Mouse (Mus musculus) activated CD4-positive, CD25-positive, alpha-beta regulatory T cell, adult 4 months (primary cell): ENCODE measurements around the gene Spdye4a. TPM values are rescaled to one million over a fixed set of nuclear protein-coding genes. Genes with fewer than 3 reads are reported as not detected.
"Not testable (repeated sequence)": the region's sequence is repeated elsewhere in the genome, so short reads cannot be mapped to it uniquely, and the experiment has no call there.

Experiments
- ATAC-seq: one replicate; pipeline ENCODE4 v1.8.0; 2017
- polyA plus RNA-seq, 2 experiments: library from polyadenylated mRNA; unstranded; fragments of 100-300 nt; shearing (Covaris generic); gene quantifications; one replicate each; pipeline ENCODE4 v1.2.1; 2017

The Spdye4a gene
- polyA plus RNA-seq, 2 experiments from 2014 or later = not detected

DNA sequence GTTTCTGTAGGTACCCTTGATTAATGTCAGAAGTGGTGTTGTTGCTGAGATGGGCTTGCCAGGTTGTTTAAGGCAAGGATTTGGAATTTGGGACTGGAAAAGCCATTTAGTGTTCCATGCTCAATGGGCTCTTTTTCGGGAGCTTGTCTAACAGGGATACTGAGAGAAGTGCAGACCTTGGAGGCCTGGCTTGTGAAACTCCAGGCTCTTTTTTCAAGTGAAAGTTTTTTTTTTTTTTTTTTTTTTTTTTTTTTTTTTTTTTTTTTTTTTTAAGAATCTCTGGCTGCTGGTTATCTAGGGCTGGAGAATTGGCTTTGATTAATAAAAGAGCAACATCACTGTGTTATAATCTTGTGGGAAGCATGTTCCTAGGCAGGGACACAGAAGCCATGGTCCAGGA is 4.4 kb downstream of the Spdye4a start:
- ATAC-seq = no peak

DNA sequence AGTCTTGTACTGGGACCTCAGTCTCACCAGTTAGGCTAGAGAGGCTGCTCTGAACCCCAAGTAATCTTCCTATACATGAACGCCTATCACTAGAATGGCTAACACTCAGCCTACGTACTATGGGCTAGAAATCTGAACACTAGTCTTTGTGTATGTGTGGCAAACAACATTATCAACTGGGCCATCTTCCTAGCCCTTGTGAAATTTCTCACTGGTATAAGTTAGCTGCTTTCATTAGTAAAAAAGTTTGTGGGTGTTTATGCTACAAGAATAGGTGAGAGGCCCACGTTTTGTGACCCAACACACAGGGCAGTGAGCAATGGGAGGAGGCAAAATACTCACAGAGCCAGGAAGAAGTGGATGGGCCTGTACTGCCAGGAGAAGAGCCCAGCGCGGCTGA is 5.7 kb downstream of the Spdye4a start:
- no peak for ATAC-seq

DNA sequence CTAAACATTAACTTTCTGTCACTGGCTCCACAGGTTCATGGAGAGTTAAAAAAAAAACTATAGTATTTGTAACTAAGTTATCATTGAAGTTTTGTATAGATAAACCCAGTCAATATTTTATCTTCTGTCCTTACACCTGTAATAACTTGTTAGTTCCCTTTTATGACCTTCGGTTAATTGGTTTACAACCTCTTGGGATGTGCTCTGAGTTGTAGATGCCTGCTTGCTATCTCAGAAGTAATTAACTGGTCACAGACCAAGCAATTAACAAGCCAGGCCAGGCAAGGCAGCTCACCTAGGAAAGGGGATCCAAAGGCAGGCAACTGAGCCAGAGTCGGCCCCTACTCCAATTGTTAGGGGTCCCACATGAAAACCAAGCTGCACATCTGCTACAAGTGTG is 12.9 kb downstream of the Spdye4a start:
- ATAC-seq = no peak

DNA sequence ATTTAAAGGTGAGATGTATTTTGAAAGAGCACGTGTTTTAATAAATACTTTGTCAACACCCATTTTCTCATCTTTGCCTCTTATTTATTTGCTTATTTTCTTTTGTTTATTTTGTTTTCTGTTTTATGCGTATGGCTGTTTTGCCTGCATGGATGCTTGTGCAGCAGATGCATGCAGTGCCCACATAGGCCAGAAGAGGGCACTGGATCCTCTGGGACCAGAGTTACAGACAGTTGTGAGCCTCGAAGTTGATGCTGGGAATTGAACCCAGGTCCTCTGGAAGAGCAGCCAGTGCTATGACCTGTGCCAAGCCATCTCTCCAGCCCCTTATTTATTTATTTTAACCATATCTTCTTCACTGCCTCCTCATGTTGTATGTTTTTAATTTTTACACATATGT is 21.7 kb downstream of the Spdye4a start:
- ATAC-seq = no peak

DNA sequence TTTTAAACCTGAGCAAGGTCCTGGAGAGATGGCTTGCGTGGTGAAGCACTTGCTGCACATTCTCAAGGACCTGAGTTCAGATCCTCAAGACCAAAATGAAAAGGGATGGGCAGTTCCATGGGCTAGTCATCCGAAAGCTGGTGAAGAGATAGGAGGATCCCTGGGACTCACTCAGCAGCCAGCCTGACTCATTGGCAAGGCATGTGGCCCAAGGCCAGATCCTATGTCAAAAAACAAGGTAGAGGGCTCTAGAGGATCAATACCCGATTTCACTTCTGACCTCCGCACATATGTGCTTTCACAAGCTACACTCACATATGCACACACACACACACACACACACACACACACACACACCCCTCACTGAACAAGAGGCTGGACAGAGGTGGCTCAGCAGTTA is 30.2 kb downstream of the Spdye4a start:
- ATAC-seq = no peak

DNA sequence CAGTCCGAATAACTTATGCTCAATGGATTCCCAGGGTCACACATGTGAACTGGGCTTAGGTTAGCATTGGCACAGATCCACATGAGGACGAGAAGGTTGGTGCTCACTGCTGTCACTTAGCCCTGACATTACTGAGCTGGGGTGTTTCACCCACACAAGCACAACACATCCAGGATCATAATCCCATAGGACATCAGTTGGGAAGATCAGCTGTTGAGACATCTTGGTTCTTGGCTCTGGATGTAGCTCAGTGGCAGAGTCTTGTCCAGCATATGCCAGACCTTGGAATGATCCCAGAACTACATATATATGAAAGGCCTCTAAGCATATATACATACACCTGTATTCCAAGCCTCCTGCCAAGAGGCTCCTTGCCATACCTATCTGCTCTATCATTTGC is 31.5 kb downstream of the Spdye4a start:
- ATAC-seq = no peak

DNA sequence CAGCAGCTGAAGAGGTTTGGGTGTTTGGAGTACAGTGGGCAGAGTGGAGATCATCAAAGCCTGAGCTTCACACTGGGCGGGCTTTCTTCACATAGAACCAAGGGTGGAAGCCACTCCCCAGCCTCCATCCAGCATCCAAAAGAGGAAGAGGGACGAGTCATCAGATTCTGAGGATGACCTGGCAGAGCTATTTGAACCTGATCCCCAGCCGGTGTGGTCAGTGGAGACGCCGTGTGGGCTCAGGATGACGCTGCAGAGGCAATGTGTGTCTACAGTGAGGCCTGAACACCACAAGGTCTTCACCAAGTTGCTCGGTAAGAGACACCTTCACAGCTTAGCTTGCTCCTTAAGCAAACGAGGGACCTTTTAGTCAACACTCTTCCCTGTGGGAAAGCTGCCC is 31.9 kb downstream of the Spdye4a start:
- ATAC-seq = not testable (repeated sequence)

DNA sequence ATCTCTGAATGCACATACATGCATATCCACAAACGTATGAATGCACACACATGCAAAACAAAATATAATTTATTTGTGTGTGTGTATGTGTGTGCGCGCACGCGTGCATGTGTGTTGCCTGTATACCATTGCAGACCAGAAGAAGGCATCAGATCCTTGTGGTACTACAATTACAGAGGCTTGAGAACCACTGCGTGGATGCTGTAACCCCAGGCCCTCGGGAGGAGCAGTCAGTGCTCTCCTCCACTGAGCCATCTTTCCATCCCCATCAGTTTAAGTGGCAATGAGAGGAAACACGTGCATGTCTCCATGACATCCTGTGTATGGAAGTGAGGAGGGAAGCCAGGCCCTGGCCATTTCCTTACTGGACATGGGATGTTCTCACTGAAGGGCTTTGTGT is 33.9 kb downstream of the Spdye4a start:
- no peak for ATAC-seq

DNA sequence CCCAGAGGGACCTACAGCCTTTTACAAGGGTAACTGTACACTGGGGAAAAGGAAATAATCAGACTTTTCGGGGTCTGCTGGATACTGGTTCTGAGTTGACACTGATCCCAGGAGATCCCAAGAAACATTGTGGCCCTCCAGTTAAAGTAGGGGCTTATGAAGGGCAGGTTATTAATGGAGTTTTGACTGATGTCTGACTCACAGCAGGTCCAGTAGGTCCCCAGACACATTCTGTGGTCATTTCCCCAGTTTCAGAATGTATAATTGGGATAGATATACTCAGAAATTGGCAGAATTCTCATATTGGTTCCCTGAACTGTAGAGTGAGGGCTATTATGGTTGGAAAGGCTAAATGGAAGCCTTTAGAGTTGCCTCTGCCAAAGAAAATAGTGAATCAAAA is 38.7 kb downstream of the Spdye4a start:
- ATAC-seq = not testable (repeated sequence)

DNA sequence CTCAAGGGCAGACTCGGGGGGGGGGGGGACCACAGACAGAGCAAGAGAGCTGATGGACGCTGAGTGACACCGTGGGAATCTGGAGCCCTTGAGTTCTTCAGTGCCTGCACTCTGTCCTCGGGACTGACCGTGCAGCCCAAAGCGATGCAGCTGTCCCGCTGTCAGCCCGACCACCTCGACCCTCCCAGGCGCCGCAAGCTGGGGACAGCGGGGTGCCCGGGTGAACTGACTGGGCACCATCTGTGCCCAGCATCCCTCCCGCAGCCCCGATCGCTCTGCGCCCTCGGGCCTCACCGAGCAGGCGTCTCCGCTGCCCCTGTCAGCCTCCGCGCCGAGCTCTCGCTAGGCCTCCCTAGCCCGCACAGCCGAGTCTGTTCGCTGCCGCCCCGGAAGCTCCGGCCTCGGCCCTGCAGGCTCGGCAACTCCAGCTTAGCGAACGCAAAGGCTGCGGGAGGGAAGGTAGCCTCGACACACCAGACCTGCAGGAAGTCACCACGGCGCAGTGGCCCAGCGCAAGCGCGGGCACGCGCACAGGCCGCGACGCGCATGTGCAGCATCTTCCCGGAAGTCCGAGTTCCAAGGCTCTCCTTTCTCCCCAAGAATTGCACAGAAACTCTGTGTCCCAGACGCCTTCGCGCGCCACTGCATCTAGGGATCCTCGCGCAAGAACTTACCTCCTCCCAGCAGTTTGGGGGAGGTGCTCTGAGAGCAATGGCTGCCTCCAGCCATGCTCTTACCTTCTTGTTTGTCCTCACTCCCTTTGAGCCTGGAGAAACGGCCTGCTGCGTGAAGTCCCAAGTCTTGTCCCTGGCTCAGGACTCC is 46.2 kb downstream of the Spdye4a start, which contains the start of the genes Rbak and Spdye4b:
Gene Rbak, minus strand, starts transcription at position 521 of the 822 bp plus-strand sequence.
Gene Spdye4b, plus strand, starts transcription at position 763 of the 822 bp plus-strand sequence.
- ATAC-seq = peak; percentile 93

DNA sequence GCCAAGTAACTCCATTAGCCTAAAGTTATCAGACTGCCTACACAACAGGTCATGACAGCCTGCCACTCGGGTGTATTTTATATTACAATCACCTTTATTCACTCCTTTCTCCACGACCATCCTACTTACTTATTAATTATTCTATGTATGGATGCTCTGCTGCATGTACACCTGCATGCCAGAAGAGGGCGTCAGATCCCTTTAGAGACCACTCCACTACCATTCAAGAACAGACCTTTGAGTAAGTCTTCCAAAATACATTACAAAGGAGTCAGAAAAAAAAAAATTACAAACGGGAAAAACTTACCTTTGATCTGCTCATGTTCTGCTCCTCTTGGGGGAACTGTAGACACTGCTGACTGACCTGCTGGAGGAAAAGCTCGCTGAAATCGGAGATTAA is 47.5 kb downstream of the Spdye4a start:
- ATAC-seq = no peak

DNA sequence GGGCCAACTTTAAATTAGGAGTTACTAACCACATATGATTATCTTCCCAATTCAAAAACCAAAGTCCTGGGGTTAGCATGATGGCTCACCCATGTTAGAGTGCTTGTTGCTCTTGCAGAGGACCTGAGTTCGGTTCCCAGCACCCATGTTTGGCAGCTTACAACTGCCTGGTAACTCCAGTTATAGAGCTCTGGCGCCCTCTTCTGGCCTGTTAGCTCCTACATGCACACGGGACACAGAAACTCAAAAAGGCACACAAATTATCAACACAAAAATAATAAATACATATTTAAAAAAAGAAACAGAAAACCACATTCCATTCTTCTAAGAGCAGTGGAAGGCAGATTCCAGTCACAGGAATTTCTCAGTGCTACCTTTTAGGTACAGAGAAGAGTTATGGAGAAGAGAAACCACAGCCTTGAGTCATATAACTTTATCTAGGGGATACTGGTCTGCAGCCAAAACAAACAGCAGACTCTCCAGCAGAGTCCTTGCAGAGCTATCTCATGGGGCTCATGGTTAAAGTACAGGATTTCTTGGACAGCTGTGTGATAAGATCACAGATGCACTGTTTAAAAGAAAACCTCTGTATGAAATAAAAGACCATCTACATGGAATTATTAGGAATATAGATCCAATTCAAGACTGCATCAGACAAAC is 49.0 kb downstream of the Spdye4a start:
- ATAC-seq = no peak

DNA sequence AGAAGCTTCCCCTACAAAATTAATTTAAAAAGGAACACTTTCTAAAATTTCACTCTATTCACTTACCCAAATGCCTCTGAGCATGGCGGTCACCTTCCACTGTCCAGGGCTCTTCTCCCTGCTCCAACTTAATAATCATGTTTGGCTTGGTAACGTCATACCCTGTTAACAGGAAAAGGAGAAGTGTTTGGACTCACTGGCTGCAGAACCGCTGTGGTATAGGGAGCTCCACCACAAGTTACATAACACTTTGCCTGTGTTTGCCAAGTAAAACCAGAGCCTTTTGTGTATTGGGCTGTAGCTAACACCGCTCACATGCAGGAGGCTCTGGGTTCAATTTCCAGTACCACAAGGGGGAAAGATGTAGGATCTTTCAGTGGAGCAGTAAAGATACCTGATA is 50.7 kb downstream of the Spdye4a start:
- no peak for ATAC-seq

Other genes starting within 250 kb of the Spdye4a start
- 10 to 100 TPM; 28.7 to 30.4 TPM for gene Rnf216, start 113.9 kb downstream of the Spdye4a start, polyA plus RNA-seq
- gene Olfr718-ps1, start 79.3 kb downstream of the Spdye4a start, polyA plus RNA-seq = not detected
- 1 to 10 TPM; 6.7 to 8.8 TPM for gene Rbak, start 46.1 kb downstream of the Spdye4a start, polyA plus RNA-seq
- gene Spdye4b, start 45.9 kb downstream of the Spdye4a start, polyA plus RNA-seq = under 1 TPM in 1 of 2 experiments, not detected in 1; 0.29 TPM
- 1 to 10 TPM; 2.8 to 3.0 TPM for gene Zfp12, start 8.3 kb upstream of the Spdye4a start, polyA plus RNA-seq
- under 1 TPM; 0.19 to 0.25 TPM for gene Zfp316, start 43.1 kb upstream of the Spdye4a start, polyA plus RNA-seq
- not detected for gene Zfp853, start 66.7 kb upstream of the Spdye4a start, polyA plus RNA-seq
- gene E130309D02Rik, start 88.5 kb upstream of the Spdye4a start, polyA plus RNA-seq = 1 to 10 TPM; 5.5 to 8.5 TPM
- 10 to 100 TPM; 63.7 to 68.0 TPM for gene Zdhhc4, start 102.4 kb upstream of the Spdye4a start, polyA plus RNA-seq
- not detected for gene Grid2ip, start 130.4 kb upstream of the Spdye4a start, polyA plus RNA-seq
- 10 to 100 TPM; 71.0 to 76.8 TPM for gene Kdelr2, start 176.9 kb upstream of the Spdye4a start, polyA plus RNA-seq
- 10 to 100 TPM in 1 of 2 experiments, 1 to 10 TPM in 1; 8.5 to 10.6 TPM for gene Daglb, start 237.7 kb upstream of the Spdye4a start, polyA plus RNA-seq